Mouse (Mus musculus) urinary bladder, postnatal 4 days (tissue): ENCODE results near the gene 1700093K21Rik.
"Not testable (repeated sequence)": the region's sequence is repeated elsewhere in the genome, so short reads cannot be mapped to it uniquely, and the experiment has no call there.

Source experiments
- DNase-seq, 2 experiments: peaks; one replicate each; pipeline ENCODE4 v3.0.0; 2021 to 2022; ENCODE audit warnings: low spot score in 2 of 2

Gene 1700093K21Rik

GRCm38 (mm10) chr11:23520473-23521205, at the start of gene 1700093K21Rik:
Gene 1700093K21Rik (minus strand): TSS chr11:23521155.
- DNase-seq = no peak

- no peak for DNase-seq
These were observed 49.2 kb upstream of the 1700093K21Rik start for GRCm38 (mm10) chr11:23570130-23570529.

- DNase-seq = peak; percentile 30 to 73
These were observed 44.8 kb upstream of the 1700093K21Rik start for GRCm38 (mm10) chr11:23565761-23566160.

GRCm38 (mm10) chr11:23557039-23557630, 36.2 kb upstream of the 1700093K21Rik start:
- DNase-seq = no peak

- no peak for DNase-seq
These were observed 16.5 kb upstream of the 1700093K21Rik start for GRCm38 (mm10) chr11:23537446-23537845.

- DNase-seq = no peak
These were observed 2.0 kb downstream of the 1700093K21Rik start for GRCm38 (mm10) chr11:23518981-23519380.

GRCm38 (mm10) chr11:23515315-23515714, 5.6 kb downstream of the 1700093K21Rik start:
- DNase-seq = no peak

- not testable (repeated sequence) for DNase-seq
These were observed 6.2 kb downstream of the 1700093K21Rik start for GRCm38 (mm10) chr11:23514785-23515184.

- not testable (repeated sequence) for DNase-seq
These were observed 16.2 kb downstream of the 1700093K21Rik start for GRCm38 (mm10) chr11:23504801-23505200.

- DNase-seq = no peak
These were observed 22.3 kb downstream of the 1700093K21Rik start for GRCm38 (mm10) chr11:23498609-23499008.

GRCm38 (mm10) chr11:23497718-23498509, 23.0 kb downstream of the 1700093K21Rik start, which contains the start of gene Ahsa2:
Gene Ahsa2 (minus strand): TSS chr11:23498030.
- peak; percentile 96 to 98 for DNase-seq

GRCm38 (mm10) chr11:23497335-23497717, 23.6 kb downstream of the 1700093K21Rik start:
- DNase-seq = peak in 1 of 2 experiments; percentile 69

- no peak for DNase-seq
These were observed 24.3 kb downstream of the 1700093K21Rik start for GRCm38 (mm10) chr11:23496661-23497060.

- no peak for DNase-seq
These were observed 25.7 kb downstream of the 1700093K21Rik start for GRCm38 (mm10) chr11:23495231-23495630.

- DNase-seq = no peak
These were observed 28.7 kb downstream of the 1700093K21Rik start for GRCm38 (mm10) chr11:23492048-23492790.

- DNase-seq = no peak
These were observed 31.0 kb downstream of the 1700093K21Rik start for GRCm38 (mm10) chr11:23489955-23490354.
